Mouse (Mus musculus) 3134 (cell line): ENCODE measurements at regions not wholly inside any gene's neighbourhood (a gene's known extent, or its start where the extent isn't known, plus 50 kb on each side); places are given as distances from the start of the nearest gene placed in this dataset.

Experiments used
- DNase-seq: peaks from one replicate; pipeline ENCODE4 v3.0.0-alpha.2; 2011; ENCODE audit warnings: low spot score; ENCODE audit not compliant: insufficient read length; ENCODE audit errors: extremely low read depth

- no peak for DNase-seq
Measured at GRCm38 (mm10) chr8:44466409-44467078, 468.7 kb upstream of the Fat1 start.

- DNase-seq, result no peak
Measured at GRCm38 (mm10) chr8:44512876-44513275, 422.4 kb upstream of the Fat1 start.

- no peak for DNase-seq
Measured at GRCm38 (mm10) chr8:44525915-44526314, 409.3 kb upstream of the Fat1 start.

- DNase-seq, result no peak
Measured at GRCm38 (mm10) chr8:44529696-44530095, 405.6 kb upstream of the Fat1 start.

- DNase-seq, result no peak
Measured at GRCm38 (mm10) chr8:44548885-44549284, 386.4 kb upstream of the Fat1 start.

GRCm38 (mm10) chr8:44559161-44559560 is 376.1 kb upstream of the Fat1 start:
- no peak for DNase-seq

- DNase-seq, result no peak
Measured at GRCm38 (mm10) chr8:44576314-44576858, 358.9 kb upstream of the Fat1 start.

GRCm38 (mm10) chr8:44576993-44577392 is 358.3 kb upstream of the Fat1 start:
- no peak for DNase-seq
